Mouse (Mus musculus): ENCODE measurements at regions not wholly inside any gene's neighbourhood (a gene's known extent, or its start where the extent isn't known, plus 50 kb on each side); places are given as distances from the start of the nearest gene placed in this dataset.

GRCm38 (mm10) chr10:119358730-119359292 is 94.8 kb upstream of the Grip1 start:
- TF ChIP-seq CTCF (IDR thresholded peaks at IDR 0.05; ENCODE audit: control insufficient read depth, insufficient read depth, insufficient read length): no peak
- no peak for TF ChIP-seq MYOG (IDR thresholded peaks at IDR 0.05; ENCODE audit: control insufficient read depth, extremely low read depth, insufficient read length)
